Mouse (Mus musculus): Measurements from ENCODE around the gene 9130213A22Rik. TPM values are rescaled to one million over a fixed set of nuclear protein-coding genes. Genes with fewer than 3 reads are reported as not detected.

The 9130213A22Rik gene
- total RNA-seq, 4 experiments from 2014 or later: 1.4 to 1.7 (median 1.5) TPM

DNA sequence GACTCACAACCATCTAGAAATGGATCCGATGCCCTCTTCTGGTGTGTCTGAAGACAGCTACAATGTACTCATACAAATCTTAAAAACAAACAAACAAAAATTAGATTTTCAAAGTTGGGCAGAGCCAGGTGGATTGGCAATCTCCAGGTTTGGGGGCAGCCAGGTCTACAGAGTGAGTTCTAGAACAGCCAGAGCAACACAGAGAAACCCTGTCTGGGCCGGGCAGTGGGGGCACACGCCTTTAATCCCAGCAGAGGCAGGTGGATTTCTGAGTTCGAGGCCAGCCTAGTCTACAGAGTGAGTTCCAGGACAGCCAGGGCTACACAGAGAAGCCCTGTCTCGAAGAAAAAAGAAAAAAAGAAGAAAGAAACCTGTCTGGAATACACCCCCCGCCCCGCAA lies 28.5 kb downstream of the 9130213A22Rik start:
- peak in 1 of 2 experiments; percentile 23 for DNase-seq (ENCODE audit: low spot score in 2 of 2)

DNA sequence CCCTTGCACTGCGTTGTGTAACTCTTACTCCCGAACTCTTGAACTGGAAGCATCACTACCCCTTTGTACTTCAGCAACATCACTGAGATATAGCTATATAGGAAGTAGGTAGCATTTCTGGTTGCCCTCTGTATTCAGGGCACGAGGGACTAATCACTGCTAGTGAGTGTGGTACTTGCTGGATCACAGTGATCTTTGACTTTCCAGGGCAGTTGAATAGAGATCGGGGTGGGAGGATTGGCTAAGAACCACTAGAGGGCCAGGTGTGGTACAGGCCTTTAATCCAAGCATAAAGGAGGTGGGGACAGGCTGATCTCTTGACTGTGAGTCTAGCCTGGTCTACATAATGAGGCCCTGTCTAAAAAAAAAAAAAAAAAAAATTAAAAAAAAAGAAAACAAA lies 29.5 kb downstream of the 9130213A22Rik start:
- peak in 1 of 2 experiments; percentile 8 for DNase-seq (ENCODE audit: low spot score in 2 of 2)

DNA sequence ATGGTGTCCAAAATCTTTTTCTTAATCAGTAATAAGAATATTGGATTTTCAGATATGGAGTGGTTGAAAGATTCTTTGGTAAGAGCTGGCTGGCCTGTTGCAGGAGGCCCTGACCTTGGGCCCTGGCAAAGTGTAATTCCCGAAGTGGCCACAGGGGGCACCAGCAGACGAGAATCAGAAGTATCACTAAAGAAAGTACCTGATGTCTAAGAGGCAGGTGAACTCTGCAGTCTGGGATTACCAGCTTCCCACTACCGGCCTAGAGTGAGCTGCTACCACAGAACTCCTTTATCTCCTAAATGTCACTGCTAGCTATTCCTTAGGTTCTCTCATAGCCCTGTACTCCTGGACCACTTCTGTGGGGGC lies 30.0 kb downstream of the 9130213A22Rik start:
- peak in 1 of 2 experiments; percentile 83 for DNase-seq (ENCODE audit: low spot score in 2 of 2)

DNA sequence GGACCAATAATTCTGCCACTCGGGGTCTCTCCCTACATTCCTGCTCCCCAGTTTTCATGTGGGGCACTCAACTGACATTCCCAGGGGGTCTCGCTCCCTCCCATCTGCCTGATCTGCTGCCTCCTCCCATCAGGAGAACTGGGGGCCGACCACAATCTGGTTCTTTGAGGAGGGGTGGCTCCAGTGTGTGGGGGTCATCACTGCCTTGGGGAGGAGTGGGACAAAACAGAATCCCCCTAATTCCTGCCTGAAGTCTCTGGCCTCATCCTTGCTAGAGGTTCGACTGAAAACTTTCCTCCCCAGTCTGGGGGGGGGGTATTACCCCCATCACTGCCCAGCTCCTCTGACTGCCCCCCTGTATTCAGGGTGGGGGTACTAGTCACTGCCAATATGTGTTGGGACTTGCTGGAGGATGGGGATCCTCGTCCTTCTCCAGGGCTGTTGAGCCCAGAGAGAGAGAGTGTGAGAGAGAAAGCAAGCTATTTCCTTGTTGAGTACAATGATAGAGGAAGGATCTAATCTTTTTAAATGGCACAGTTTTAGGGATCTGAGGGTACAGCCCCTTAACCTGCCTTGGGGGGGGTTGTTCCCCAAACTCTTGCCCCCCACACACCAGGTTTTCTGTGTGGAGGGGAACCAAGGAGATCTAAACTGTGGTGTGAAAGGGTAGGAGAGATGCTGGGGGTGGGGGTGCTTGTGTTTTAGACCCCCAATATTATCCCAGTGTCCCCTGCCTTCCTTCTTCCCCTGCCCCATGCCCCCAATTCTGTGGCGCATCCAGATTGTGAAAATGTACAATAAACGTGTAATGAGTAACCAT lies 30.6 kb downstream of the 9130213A22Rik start:
- no peak for DNase-seq (ENCODE audit: low spot score in 2 of 2)

DNA sequence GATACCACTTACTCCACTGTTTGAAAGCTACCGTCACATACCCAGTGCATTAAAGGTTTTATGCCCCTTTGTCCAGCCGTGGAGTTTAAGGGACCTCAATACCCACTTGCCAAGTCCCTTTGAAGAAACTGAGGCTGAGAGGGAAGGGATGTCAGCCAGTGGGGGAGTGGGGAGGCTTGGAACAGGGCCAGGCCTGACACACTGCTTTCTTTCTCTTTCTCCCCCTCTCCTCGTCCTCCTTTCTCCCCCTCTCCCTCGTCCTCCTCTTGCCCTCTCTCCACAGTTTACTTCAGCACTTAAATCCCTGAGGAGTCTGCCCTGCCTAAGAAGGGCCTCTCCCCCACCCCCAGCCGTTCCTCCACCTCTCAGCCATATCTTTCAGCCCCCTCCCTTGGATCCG lies 32.0 kb downstream of the 9130213A22Rik start:
- peak in 1 of 2 experiments; percentile 12 for DNase-seq (ENCODE audit: low spot score in 2 of 2)

DNA sequence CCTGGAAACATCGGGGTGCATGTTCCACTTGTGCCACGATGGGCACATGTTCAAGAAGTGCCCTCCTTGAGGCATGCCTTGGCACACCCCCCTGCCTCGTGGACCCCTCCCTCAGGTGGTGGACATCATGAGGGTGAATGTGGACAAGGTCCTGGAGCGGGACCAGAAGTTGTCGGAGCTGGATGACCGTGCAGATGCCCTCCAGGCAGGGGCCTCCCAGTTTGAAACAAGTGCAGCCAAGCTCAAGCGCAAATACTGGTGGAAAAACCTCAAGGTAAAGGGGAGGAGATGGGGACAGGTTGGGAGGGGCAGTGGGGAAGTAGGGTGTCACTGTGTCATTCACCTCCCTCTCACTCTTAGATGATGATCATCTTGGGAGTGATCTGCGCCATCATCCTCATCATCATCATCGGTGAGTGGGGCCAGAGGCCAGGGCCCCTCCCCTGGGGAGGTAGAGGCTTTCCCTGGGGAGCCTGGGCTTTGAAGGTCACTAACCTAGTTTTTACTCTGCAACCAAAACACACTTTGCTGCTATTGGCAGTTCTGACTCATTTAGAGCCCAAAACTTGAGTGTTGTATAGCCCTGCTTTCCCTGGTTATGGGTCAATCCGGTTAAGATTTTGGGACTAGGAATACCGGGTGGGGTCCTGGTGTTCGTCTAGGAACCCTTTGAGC lies 32.6 kb downstream of the 9130213A22Rik start:
- DNase-seq (ENCODE audit: low spot score in 2 of 2): peak in 1 of 2 experiments; percentile 47

DNA sequence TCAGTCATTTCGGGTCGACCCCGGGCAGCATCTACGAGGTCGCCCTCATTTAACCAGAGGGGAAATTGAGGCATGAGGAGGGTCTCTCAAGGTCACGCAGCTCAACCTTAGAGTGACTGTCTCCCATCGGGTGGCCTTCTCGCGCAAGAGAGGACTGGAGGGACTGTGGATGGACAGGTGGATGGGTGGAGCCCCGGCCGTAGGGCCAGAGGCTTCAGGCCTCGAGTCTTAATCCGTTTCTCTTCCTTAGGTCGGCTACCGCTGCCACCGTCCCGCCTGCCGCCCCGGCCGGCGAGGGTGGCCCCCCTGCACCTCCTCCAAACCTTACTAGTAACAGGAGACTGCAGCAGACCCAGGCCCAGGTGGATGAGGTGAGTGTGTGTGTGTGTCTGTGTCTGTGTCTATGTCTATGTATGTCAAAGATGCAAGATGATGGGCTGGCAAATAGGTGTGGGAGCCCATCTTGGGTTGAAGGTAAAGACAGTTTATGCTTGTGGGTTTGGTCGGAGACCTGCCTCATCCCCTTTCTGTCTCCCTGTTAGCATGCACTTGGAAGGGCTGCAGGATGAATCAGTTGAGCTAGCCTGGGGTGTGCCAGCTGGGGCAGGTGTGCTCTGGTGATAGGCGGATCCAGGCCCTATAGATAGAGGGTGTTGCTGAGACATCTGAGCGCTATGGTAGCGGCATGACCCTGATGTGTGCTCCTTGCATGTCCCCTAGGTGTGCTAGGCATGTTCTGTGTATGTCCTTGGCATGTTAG lies 33.4 kb downstream of the 9130213A22Rik start:
- DNase-seq (ENCODE audit: low spot score in 2 of 2): peak; percentile 18 to 27

DNA sequence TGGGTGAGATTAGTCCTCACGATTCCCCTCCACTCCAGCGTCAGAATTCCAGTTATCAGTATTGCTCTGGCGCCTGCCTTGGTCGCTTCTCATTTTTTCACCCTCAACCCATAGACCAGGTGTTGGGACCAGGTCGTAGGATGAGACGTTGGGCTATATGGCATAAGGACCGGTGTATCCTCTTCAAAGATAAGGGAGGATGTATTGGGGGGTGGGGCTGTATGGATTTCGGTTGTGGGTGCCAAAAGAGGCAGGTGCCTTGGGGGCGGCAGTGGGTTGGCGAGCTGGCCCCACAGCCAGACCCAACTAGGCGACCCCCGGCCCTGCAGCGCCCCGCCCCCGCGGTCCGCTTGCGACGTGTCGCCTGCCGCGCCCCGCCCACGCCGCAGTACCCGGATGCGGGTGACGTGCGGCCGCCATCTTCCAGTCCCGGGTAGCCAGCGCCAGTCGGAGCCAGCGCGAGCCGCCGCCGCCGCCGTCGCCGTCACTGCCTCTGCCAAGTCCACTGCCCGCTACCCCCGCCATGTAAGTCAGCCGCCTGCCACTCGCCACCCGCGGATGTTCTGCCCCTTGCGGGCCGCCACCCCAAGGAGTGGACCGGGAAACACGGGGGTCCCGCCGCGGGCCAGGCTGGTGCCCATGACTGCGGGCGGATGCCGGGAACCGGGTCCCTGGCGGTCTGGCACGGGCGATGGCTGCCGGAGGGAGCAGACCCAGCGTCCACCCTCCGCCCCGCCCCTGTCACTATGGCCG lies 34.1 kb downstream of the 9130213A22Rik start, which contains the start of gene Vamp2:
Gene Vamp2 (plus strand): TSS at position 388 of the 753 bp plus-strand sequence.
- DNase-seq (ENCODE audit: low spot score in 2 of 2): peak; percentile 84 to 92

DNA sequence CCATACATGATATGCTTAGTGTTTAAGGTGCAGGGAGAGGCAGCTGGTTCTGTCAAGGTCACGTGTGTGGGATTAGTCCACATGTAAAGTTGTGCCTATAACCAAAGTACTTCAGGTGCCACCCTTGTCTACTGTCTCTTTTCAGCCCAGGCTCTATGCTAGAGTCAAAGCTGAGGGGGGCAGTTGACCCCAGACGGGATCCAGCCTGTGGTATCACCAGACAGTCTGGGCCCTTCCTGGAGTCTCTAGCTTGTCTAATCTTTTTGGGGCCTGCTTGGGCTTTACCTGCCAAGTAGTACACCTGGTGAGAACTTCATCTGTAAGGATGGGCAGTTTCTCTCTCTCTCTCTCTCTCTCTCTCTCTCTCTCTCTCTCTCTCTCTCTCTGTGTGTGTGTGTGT lies 34.8 kb downstream of the 9130213A22Rik start:
- no peak for DNase-seq (ENCODE audit: low spot score in 2 of 2)

DNA sequence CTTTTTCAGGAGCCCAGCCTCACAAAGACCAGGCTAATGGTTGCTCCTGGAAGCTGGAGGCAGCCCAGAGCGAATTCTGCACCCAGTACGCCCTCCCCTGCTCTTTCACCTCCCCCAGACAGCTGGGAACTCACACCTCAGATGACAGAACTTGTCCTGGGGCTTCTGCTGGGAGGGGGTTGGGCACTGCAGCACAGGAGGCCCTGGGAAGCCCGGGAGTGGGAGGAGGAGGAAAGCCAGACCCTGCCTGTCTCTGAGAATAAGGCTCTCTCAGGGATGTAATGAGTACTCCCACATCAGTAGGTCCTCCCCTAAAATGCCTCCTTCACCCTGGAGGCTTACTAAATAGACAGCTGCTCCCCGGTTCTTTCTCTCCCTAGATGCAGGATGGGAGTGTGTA lies 35.3 kb downstream of the 9130213A22Rik start:
- peak; percentile 12 to 38 for DNase-seq (ENCODE audit: low spot score in 2 of 2)

DNA sequence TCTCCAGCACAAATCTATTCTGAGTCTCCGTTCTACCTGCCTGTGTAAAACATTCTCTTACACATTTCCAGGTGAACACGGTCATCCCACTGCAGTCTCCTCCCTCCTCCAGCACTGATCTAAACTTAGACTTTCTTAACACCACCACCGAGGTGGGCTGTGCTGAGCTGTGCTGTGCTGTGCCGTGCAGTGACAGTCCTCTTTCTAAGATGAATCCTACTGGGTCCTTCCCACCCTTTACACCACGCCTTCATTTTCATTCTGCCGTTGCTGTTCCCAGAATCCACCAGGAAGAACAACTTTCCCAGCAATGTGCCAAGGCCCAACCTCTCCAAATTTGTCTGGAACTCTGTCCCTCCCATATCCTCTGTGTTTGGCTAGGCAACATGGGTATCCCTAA lies 36.0 kb downstream of the 9130213A22Rik start:
- DNase-seq (ENCODE audit: low spot score in 2 of 2): peak; percentile 20 to 24

DNA sequence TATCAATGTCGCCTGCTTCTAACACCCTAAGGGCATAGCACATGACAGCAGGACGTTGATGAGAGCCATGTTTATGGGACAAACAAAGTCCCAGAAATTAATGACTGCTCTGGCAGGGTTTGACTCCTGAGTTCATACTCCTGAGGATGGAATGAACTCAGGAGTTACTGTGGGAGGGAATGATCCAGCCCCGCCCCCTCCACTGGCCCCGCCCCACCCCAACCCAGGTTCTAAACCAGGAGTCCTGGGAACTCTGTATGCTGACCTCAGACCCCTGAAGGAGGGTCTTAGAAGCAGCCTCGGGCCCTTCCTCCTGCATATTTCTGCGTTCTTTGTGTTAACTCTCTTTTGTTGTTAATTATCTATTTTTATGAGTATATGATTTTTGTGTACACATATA lies 36.8 kb downstream of the 9130213A22Rik start:
- DNase-seq (ENCODE audit: low spot score in 2 of 2): no peak

DNA sequence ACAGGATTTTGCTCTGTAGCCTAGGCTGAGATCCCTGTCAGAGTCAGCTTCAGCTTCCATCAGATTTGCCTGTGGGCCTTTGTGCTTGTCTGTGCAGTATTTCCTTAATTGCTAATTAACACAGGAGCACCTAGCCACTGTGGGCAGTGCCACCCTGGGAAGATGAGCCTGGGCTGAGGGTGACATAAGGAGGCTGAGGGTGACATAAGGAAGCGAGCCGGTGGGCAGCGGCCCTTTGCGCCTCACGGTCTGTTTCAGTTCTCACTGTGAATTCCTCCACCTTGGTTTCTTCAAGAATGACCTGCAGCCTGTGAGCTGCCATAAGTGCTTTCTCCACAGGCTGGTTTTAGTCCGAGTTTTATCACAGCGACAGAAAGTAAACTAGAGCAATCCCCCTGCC lies 40.8 kb downstream of the 9130213A22Rik start:
- no peak for DNase-seq (ENCODE audit: low spot score in 2 of 2)

DNA sequence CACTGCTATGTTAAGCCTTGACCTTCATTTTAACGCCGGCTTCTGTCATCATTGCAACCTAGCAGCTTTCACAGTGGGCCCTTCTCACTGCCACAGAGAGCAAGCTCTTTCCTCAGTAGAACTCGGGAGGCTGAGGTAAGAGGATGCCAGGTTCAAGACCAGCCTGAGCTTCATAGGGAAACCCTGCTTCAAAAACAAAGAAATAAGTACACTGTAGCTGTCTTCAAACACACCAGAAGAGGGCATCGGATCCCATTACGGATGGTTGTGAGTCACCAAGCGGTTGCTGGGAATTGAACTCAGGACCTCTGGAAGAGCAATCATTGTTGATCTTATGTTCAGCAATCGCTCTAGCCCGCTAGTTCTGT lies 41.5 kb downstream of the 9130213A22Rik start:
- DNase-seq (ENCODE audit: low spot score in 2 of 2): no peak

DNA sequence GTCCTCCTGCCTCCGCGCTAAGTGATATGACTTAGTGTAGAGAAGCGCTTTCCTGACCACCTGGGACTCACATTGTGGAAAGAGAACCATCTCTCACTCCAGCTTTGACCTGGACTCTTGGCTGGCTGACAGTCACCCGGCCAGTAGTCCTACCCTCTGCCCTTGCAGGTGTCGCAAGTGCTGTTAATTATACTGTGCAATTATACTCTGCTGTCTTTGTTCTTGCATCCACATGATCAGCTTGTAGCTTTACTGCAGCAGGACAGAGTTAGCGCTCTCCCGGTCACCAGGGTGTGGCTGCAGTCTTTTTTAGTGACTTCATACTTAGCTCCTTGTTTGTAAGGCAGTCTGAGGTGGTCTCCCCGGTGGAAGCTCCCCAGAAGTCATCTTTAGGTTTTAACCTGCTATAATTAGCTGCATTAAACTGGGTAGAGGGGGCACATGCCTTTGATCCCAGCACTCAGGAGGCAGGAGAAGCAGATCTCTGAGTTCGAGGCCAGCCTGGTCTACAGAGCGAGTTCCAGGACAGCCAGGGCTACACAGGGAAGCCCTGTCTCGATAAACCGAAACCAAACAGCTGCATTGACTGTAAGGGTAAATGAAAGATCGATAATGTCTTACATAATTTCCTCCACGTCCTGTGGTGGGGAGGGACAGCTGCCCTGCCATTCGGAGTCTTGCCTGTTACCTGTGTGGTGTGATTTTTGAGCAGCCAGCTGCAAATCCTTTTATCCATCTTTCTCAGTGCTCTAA lies 42.1 kb downstream of the 9130213A22Rik start:
- DNase-seq (ENCODE audit: low spot score in 2 of 2): no peak

DNA sequence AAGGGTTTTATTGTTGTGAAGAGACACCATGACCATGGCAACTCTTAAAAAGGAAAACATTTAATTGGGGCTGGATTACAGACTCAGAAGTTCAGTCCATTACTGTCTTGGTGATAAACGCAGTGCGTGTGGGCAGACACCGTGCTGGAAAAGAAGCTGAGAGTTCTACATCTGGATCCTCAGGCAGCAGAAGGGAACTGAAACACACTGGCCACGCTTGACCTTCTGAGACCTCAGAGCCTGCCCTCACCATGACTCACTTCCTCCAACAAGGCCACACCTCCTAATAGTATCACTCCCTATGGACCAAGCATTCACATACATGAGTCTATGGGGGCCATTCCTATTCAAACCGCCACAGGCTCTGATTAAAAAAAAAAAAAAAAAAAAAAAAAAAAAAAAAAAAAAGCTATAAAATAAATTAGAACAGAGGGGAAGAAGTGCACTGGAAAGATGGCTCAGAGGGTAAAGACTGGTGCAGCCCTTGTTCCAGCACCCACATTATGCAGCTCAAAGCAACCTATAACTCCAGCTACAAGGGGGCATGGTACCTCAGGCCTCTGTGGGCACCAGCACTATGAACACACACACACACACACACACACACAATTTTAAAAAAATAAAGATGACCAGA lies 43.5 kb downstream of the 9130213A22Rik start:
- no peak for DNase-seq (ENCODE audit: low spot score in 2 of 2)

DNA sequence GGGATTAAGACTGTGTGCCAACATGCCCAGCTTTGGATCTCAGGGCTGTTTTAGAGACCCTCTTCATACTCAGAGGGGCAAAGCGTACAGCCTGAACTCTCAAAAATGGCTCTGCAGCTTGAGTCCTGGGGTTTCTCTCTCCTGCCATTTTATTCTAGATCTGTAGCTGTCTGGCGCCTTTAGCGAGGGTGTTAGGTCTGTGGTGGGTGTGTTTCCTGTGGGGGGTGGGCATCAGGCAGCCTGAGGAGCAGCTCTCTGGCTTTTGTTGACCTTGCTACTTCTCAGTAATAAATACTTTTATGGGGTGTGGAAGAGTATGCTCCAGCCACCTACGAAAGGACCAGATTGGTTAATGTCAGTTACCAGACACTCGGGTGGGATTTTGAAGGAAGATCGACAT lies 44.3 kb downstream of the 9130213A22Rik start:
- no peak for DNase-seq (ENCODE audit: low spot score in 2 of 2)

DNA sequence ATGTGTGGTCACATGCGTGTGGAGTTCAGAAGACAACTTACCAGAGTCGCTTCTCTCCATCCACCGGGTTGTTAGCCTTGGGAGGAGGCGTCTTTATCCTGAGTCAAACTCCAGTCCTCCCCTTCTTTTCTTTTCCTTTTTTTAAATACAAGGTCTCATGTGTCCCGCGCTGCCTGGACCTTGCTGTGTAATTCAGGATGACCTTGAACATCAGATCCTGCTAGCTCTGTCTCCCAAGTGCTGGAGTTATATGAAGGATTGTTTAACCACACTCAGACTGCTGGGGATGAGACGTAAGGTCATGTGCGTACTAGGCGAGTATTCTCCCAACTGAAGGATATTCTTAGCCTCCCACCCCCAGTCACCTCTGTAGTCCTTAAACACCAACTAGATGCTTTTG lies 45.1 kb downstream of the 9130213A22Rik start:
- DNase-seq (ENCODE audit: low spot score in 2 of 2): no peak

DNA sequence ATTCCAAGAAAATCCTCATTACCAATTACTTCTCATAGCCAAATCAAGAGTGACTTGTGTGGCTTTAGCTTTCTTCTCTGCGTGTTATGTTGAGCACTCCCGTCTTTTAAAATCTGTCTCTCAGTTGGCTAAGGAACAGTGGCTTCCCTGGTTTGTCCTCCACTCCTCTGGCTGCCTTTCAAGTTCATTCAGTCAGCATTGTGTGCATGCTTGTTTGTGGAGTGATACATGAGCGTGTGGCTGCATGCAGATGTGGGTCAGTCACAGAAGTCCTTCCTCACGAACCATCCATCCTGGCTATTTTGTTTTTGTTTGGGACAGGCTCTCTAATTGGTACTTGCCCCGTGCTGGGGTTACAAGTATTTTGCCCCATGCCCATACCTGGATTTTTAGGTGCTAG lies 45.8 kb downstream of the 9130213A22Rik start:
- no peak for DNase-seq (ENCODE audit: low spot score in 2 of 2)

Measured in layer of hippocampus, adult 8-10 months (tissue).